Mouse (Mus musculus) brain, embryonic 18.5 days (tissue): ENCODE measurements around the gene Fam71b.

Source experiments
- DNase-seq: peaks from one replicate; pipeline ENCODE4 v3.0.0-alpha.2; 2012; ENCODE audit warnings: low read depth, low spot score

Fam71b gene

GRCm38 (mm10) chr11:46396167-46396859, at the start of gene Fam71b:
Gene Fam71b (plus strand): TSS chr11:46396559.
- DNase-seq, result no peak

GRCm38 (mm10) chr11:46347756-46348155, 48.6 kb upstream of the Fam71b start:
- DNase-seq, result no peak

GRCm38 (mm10) chr11:46348416-46348815, 47.9 kb upstream of the Fam71b start:
- DNase-seq, result no peak

- no peak for DNase-seq
Observed at GRCm38 (mm10) chr11:46349681-46350410, 46.5 kb upstream of the Fam71b start.

- DNase-seq, result no peak
Observed at GRCm38 (mm10) chr11:46358369-46358768, 38.0 kb upstream of the Fam71b start.

- DNase-seq, result no peak
Observed at GRCm38 (mm10) chr11:46360991-46361665, 35.2 kb upstream of the Fam71b start.

- no peak for DNase-seq
Observed at GRCm38 (mm10) chr11:46362061-46363022, 34.0 kb upstream of the Fam71b start.

- no peak for DNase-seq
Observed at GRCm38 (mm10) chr11:46363864-46364263, 32.5 kb upstream of the Fam71b start.

- DNase-seq, result no peak
Observed at GRCm38 (mm10) chr11:46365744-46366143, 30.6 kb upstream of the Fam71b start.

- DNase-seq, result no peak
Observed at GRCm38 (mm10) chr11:46366357-46366756, 30.0 kb upstream of the Fam71b start.

- DNase-seq, result no peak
Observed at GRCm38 (mm10) chr11:46370457-46370856, 25.9 kb upstream of the Fam71b start.

- no peak for DNase-seq
Observed at GRCm38 (mm10) chr11:46371250-46371649, 25.1 kb upstream of the Fam71b start.

GRCm38 (mm10) chr11:46372331-46372953, 23.9 kb upstream of the Fam71b start:
- DNase-seq, result no peak

GRCm38 (mm10) chr11:46373071-46374030, 23.0 kb upstream of the Fam71b start:
- DNase-seq, result no peak

GRCm38 (mm10) chr11:46375015-46375414, 21.3 kb upstream of the Fam71b start:
- DNase-seq, result no peak

- DNase-seq, result no peak
Observed at GRCm38 (mm10) chr11:46377316-46377715, 19.0 kb upstream of the Fam71b start.

- DNase-seq, result no peak
Observed at GRCm38 (mm10) chr11:46377819-46378782, 18.3 kb upstream of the Fam71b start.

GRCm38 (mm10) chr11:46380097-46380675, 16.2 kb upstream of the Fam71b start:
- DNase-seq, result no peak
